Mouse (Mus musculus): ENCODE data around the gene Kdelc1. TPM values are rescaled to one million over a fixed set of nuclear protein-coding genes. Genes with fewer than 3 reads are reported as not detected.

The Kdelc1 gene
- 2.2 to 4.2 TPM (median 2.8 TPM) in 4 replicates for total RNA-seq (2023; ENCODE audit: inconsistent age)

GRCm38 (mm10) chr1:44118239-44119054 is at the start of gene Kdelc1, which contains the start of gene Bivm:
TSS of gene Kdelc1 (minus strand) at chr1:44118808.
TSS of gene Bivm (plus strand) at chr1:44118957.

GRCm38 (mm10) chr1:44147563-44148381 is 29.2 kb upstream of the Kdelc1 start, which contains the start of gene Ercc5:
TSS of gene Ercc5 (plus strand) at chr1:44147744.

GRCm38 (mm10) chr1:44102259-44102717 is 16.3 kb downstream of the Kdelc1 start, which contains the start of gene Tex30:
TSS of gene Tex30 (minus strand) at chr1:44102441.

GRCm38 (mm10) chr1:44061836-44062235 is 56.8 kb downstream of the Kdelc1 start, which contains the start of gene Gm8251:
TSS of gene Gm8251 (minus strand) at chr1:44061936.

Other genes with a start within 250 kb of the Kdelc1 start
- 76.5 to 82.1 TPM (median 78.0 TPM) in 4 replicates for gene Tpp2, start 185.2 kb downstream of the Kdelc1 start, total RNA-seq (2023; ENCODE audit: inconsistent age)
- gene Mettl21c, start 98.8 kb downstream of the Kdelc1 start, total RNA-seq (2023; ENCODE audit: inconsistent age) = not detected in 4 replicates
- gene Gm8251, start 56.9 kb downstream of the Kdelc1 start, total RNA-seq (2023; ENCODE audit: inconsistent age) = 0.18 to 0.45 TPM (median 0.26 TPM) in 4 replicates
- gene Tex30, start 16.4 kb downstream of the Kdelc1 start, total RNA-seq (2023; ENCODE audit: inconsistent age) = 35.4 to 49.9 TPM (median 41.0 TPM) in 4 replicates
- gene Bivm, start 149 bp upstream of the Kdelc1 start, total RNA-seq (2023; ENCODE audit: inconsistent age) = 4.3 to 4.6 TPM (median 4.4 TPM) in 4 replicates
- gene Ercc5, start 28.9 kb upstream of the Kdelc1 start, total RNA-seq (2023; ENCODE audit: inconsistent age) = 20.7 to 28.4 TPM (median 25.0 TPM) in 4 replicates
- not detected in 4 replicates for gene Mettl21e, start 100.2 kb upstream of the Kdelc1 start, total RNA-seq (2023; ENCODE audit: inconsistent age)

Measured in B cell, adult (primary cell).